Mouse (Mus musculus) adipocyte (in vitro differentiated cells): ENCODE measurements around the gene Efcab7.

Experiments
- DNase-seq: peaks from one replicate; pipeline ENCODE4 v3.0.0-alpha.2; 2016; ENCODE audit warnings: low spot score

Efcab7 gene

GRCm38 (mm10) chr4:99829094-99830073 is at the start of gene Efcab7:
TSS of gene Efcab7 (plus strand) at chr4:99829198.
- peak; percentile 86 for DNase-seq

DNA sequence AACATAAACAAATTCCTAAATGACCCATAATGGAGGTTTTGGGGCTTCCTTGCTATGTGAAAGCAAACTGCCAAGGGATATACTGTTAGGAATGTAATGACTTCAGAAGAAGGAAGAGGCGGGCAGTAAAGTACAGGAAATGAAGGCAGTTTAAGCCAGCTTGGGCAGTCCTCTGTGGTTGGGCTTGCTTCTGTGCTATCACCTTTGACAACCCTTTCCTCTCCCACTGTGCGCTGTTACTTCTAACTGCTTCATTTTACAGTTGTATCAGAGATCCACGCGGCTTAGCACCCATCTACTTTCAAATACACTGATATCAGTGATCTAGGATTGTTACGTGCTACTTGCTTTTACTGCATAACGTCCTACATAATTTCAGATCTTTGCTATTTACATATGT is 36.6 kb upstream of the Efcab7 start:
- DNase-seq: no peak

- DNase-seq: peak; percentile 62
Measured at GRCm38 (mm10) chr4:99816697-99817460, 12.1 kb upstream of the Efcab7 start.

DNA sequence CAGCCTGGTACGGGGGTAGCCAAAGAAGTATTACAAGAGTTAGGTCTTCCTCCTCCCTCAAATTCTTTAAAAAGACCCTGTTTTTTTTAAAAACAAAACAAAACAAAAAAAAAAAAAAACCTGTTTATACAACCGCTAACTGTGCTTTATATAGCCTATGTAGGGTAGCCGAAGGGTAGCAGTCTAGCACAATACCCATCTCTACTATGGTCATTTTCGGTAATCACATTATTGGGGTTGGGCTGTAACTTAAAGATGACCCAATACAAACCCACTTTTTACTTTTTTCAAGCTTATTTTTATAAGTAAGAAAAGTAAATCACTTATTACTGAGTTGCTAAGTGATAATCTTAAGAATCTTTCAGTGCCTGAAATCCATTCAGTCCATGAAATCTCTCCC is 661 bp upstream of the Efcab7 start:
- no peak for DNase-seq

DNA sequence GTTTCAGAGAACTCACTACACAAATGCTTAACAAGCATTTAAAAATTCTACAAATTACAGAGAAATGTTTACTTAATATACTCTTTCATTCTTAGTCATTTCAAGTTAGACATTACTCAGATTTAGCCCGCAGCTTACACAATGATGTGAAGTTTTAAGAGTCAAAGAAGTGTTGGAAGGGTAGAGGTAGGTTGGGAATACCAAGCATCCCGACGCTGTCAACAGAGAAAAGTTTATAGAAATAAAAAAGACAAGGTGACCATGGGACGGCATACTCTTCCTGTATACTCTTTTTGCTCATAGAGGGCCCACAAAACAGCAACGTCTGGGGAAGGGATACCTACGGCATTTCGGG is 282 bp upstream of the Efcab7 start:
- DNase-seq: no peak

- DNase-seq: peak; percentile 52
Measured at GRCm38 (mm10) chr4:99881882-99882281, 52.9 kb downstream of the Efcab7 start.

DNA sequence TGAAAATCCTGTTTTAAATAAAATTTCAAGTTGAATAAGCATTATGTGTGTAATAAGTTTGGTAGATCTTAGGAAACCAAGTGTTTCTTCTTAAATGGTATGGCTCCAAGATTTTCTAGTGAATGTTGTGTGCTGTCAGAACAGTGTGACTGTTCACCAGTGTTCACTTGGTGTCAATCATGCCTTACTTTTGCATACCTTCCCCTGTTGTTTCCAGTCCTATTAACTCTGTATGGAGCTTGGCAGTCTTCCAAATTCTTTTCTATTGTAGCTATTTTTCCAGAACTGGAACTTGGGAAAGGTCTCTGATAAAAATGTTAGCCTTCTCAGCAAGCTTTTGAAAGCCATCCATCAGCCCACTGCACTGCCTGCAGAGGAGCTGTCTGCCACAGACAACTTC is 53.4 kb downstream of the Efcab7 start:
- DNase-seq: no peak

DNA sequence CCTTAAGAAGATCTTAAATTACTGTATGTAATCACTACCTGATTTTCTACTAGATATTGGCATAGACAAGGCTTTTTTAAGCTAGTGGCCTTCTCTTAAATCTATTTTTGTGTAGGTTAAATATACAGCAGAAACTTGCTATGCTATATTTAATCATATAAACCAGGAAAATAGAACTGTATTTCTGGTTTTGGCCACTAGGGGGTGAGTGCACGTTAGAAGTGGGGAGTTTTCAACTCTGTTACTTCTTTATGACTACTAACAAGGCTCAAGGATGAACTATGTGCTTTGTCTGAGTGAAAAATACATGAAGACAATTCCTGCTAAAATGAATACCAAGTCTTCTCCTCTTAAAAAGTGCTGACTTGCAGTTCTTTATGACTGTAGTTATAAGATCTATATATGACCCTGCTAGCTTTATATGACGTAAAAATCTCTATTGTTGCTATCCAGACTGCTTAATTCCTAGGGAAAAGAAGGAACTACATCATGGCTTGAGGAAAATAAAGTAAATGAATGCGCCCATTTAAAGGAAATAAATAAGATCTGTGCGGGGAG is 85.0 kb downstream of the Efcab7 start:
- peak; percentile 67 for DNase-seq

DNA sequence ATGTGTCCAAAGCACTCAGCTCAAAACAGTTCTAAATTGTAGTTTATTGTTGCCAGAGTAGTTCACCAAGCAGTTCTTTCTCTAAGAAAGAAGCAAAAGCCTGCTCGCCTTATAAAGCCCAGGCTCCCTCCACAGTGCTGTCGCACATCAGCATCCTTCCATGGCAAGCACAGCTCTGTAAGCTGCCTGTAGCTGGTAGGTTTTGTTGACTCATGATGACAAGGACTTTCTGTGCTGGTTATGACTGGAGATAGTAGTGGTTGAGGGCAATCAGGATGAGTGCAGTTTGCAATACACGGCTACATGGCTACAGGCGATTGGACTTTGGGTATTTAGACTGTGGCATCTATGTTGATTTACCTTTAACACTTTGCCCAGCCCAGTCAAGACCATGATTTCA is 97.4 kb downstream of the Efcab7 start:
- DNase-seq: no peak

- DNase-seq: peak; percentile 35
Measured at GRCm38 (mm10) chr4:99928521-99928920, 99.5 kb downstream of the Efcab7 start.

DNA sequence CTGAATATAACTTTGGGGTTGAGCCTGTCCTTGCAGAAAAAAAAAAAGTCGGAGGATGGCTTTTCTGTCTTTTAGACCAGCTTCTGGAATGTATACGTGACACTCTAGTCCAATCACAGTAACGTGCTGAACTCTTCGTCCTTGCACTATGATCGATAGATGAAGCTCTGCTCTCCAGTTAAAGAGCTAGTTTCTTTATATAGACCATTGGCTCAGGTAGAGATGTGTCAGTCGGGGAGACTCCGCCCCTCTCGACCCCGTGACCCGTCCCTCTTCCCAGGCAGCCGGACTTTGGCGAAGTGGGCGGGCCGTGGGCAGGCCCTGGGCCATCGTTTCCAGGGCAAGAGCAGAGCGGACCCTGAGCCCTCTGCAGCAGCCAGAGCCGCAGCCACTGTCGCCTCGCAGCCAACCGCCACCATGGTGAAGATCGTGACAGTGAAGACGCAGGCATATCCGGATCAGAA is 100.2 kb downstream of the Efcab7 start, which contains the start of gene Pgm1:
TSS of gene Pgm1 (plus strand) at position 266 of the 464 bp plus-strand sequence.
- peak; percentile 81 for DNase-seq

GRCm38 (mm10) chr4:99929613-99930517 is 100.9 kb downstream of the Efcab7 start, which contains the start of gene Itgb3bp:
TSS of gene Itgb3bp (minus strand) at chr4:99929813.
- DNase-seq: peak; percentile 97

DNA sequence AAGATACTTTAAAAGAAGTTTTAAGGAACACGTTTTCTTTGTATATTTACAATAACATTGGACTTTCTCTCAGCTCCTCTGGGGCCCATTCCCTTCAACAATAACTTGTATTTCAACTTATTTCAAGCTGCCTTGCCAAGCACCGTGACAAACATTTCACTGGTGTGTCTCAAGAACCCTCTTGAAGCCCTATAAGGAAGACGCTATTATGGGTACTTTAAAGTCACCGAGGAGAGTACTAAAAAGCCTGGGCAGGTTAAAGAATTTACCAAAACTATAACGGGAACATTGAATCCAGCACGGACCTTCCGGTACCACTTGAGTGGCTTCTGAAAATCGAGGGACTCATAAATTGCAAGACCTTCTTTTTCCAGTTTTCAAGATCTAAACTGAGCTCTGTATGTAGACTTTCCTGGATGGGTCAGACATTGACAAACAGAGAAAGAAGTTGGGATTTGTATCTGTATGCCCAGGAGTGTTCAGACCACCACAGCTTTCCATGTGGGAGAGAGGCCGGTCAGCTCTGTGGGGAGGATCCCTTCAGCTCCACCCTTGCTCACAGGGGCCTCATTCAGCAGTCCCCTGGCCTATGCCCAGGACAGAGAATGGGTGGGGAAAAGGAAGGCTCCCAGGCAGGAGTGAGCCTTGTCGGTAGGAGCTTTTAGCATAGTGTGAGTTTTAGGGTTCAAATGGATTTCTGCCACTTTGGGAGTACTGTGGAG is 101.7 kb downstream of the Efcab7 start:
- DNase-seq: peak; percentile 50

GRCm38 (mm10) chr4:99931240-99931580 is 102.2 kb downstream of the Efcab7 start:
- DNase-seq: no peak

DNA sequence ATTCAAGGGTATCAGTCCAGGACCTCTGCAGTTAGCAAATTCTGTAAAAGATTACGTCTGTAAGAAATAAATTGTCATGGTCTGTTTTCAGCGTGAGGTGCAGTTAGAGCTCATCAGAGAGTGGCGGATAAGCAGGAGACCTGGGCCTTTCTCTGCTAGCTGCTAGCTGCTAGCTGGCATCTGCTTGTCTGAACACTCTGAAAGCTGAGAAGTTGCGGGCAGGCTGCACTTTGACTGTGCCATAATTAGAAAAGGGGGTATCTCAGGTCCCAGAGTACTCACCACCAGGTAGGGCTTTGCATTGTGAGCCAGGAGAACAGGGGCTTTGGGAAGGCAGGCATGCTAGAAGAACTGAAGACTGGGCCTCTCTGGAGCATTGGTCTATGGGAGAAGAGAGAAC is 102.8 kb downstream of the Efcab7 start:
- DNase-seq: no peak

DNA sequence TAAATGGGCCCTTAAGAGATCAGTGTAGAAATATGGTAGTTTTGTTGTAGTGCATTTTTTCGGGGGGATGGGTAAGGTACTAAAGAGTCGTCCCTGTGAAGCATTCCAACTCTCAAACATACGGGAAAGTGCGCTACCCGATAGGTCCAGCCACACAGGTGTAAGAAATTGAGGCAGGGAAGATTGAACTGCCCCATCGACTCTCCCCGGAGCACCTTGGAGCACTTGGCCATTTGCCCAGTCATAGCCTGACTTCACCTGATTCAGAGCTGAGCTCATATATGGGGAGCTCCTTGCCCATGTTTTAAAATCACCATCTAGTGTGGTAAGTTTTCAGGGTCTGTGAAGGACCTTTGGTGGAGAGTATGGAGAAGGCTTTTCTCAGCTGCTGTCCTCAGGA is 105.9 kb downstream of the Efcab7 start:
- no peak for DNase-seq

DNA sequence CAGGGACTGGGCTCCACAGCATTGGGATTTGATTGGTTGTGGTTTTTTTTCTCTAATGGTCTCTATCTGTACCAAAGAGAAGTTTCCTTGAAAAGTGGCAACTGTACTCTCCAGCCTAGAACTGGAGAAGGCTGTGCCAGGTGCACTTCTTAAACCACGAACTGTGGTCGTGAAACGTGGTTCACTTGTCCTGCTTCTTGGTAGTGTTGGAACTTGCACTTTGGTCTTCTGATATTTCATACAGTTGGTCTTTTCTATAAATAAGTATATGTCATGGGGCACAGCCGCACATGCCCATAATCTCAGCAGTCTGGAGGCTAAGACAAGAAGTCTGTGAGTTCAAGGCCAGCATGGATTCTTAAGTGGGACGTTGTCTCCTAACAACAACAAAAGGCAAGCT is 107.3 kb downstream of the Efcab7 start:
- DNase-seq: no peak

GRCm38 (mm10) chr4:99939711-99940505 is 110.9 kb downstream of the Efcab7 start:
- peak; percentile 85 for DNase-seq

GRCm38 (mm10) chr4:99941655-99942414 is 112.8 kb downstream of the Efcab7 start:
- DNase-seq: peak; percentile 90
